Mouse (Mus musculus) neural tube, embryonic 13.5 days (tissue): ENCODE measurements at regions not wholly inside any gene's neighbourhood (a gene's known extent, or its start where the extent isn't known, plus 50 kb on each side); places are given as distances from the start of the nearest gene placed in this dataset.
A peak's percentile ranks its signal among the peaks of the same experiment; 100 is the strongest.

Experiments used
- ATAC-seq: fragments of 200-750 bp; cut with Nextera tagmentation; 2 replicates; pipeline ENCODE4 v1.8.0; 2017; ENCODE audit warnings: low read depth, mild to moderate bottlenecking, moderate TSS enrichment, moderate library complexity
- H3K27ac ChIP-seq: fragments of 300-500 bp; sonication (generic); replicated peaks from 2 replicates; pipeline ENCODE4 v1.5.1; 2015; ENCODE audit warnings: moderate library complexity, mild to moderate bottlenecking, inconsistent platforms
- H3K27me3 ChIP-seq: fragments of 300-500 bp; sonication (generic); 2 replicates; pipeline ENCODE4 v1.6.1; 2015; ENCODE audit warnings: mild to moderate bottlenecking, inconsistent platforms
- H3K36me3 ChIP-seq: fragments of 300-500 bp; sonication (generic); 2 replicates; pipeline ENCODE4 v1.6.1; 2015; ENCODE audit warnings: mild to moderate bottlenecking, inconsistent platforms
- H3K4me1 ChIP-seq: fragments of 300-500 bp; sonication (generic); replicated peaks from 2 replicates; pipeline ENCODE4 v1.6.1; 2015; ENCODE audit warnings: inconsistent platforms
- H3K4me2 ChIP-seq: fragments of 300-500 bp; sonication (generic); 2 replicates; pipeline ENCODE4 v1.6.1; 2015; ENCODE audit warnings: inconsistent platforms, mild to moderate bottlenecking, moderate library complexity
- H3K4me3 ChIP-seq: fragments of 300-500 bp; sonication (generic); 2 replicates; pipeline ENCODE4 v1.5.1; 2015; ENCODE audit warnings: mild to moderate bottlenecking, inconsistent platforms
- H3K9ac ChIP-seq: fragments of 300-500 bp; sonication (generic); 2 replicates; pipeline ENCODE4 v1.6.1; 2015; ENCODE audit warnings: moderate library complexity, mild to moderate bottlenecking, inconsistent platforms
- H3K9me3 ChIP-seq: fragments of 300-500 bp; sonication (generic); 2 replicates; pipeline ENCODE4 v1.6.1; 2016; ENCODE audit warnings: inconsistent platforms
- WGBS: fragments of 180-500 bp; shearing (Covaris S2); methylation state at CpG from one replicate; pipeline ENCODE4 v1.1.7; 2015; 5-methylcytosine and 5-hydroxymethylcytosine counted together

GRCm38 (mm10) chr8:56682564-56682963, 131.7 kb downstream of the Fbxo8 start:
- no peak overlapping the region for H3K9ac ChIP-seq
- H3K4me3 ChIP-seq = no peak overlapping the region
- H3K36me3 ChIP-seq = no peaks in the 10 kb centered on the region
- WGBS = 17% methylated on average over 3 of the region's 3 CpGs
- no peaks in the 10 kb centered on the region for H3K27me3 ChIP-seq
- H3K9me3 ChIP-seq = no peaks in the 10 kb centered on the region
- no peak overlapping the region for H3K27ac ChIP-seq
- no peak overlapping the region for H3K4me2 ChIP-seq
- no peaks in the 10 kb centered on the region for H3K4me1 ChIP-seq
- ATAC-seq = no peak

- Histone ChIP-seq H3K27me3 (no peaks in the 10 kb centered on the region), H3K9ac (no peak overlapping the region), H3K9me3 (no peaks in the 10 kb centered on the region)
These were observed 133.5 kb downstream of the Fbxo8 start for GRCm38 (mm10) chr8:56684352-56684751.

GRCm38 (mm10) chr8:56695436-56695835, 144.5 kb downstream of the Fbxo8 start:
- H3K27me3 ChIP-seq = no peaks in the 10 kb centered on the region
- H3K27ac ChIP-seq = no peak overlapping the region
- no peaks in the 10 kb centered on the region for H3K9me3 ChIP-seq
- no peak for ATAC-seq
- no peak overlapping the region for H3K4me2 ChIP-seq
- H3K36me3 ChIP-seq = no peaks in the 10 kb centered on the region
- H3K4me1 ChIP-seq = no peaks in the 10 kb centered on the region
- WGBS = 96% methylated on average over 1 of the region's 1 CpGs
- no peak overlapping the region for H3K4me3 ChIP-seq
- no peak overlapping the region for H3K9ac ChIP-seq

More at GRCm38 (mm10) chr8:56684352-56684751, 133.5 kb downstream of the Fbxo8 start:
- H3K4me1 ChIP-seq = no peaks in the 10 kb centered on the region
- H3K4me3 ChIP-seq = no peak overlapping the region
- H3K36me3 ChIP-seq = no peaks in the 10 kb centered on the region
- 85% methylated on average over 7 of the region's 7 CpGs for WGBS
- H3K4me2 ChIP-seq = no peak overlapping the region
- ATAC-seq = no peak
- no peak overlapping the region for H3K27ac ChIP-seq

GRCm38 (mm10) chr8:56700580-56701145, 149.8 kb downstream of the Fbxo8 start:
- Histone ChIP-seq H3K9me3 (no peaks in the 10 kb centered on the region), H3K36me3 (no peaks in the 10 kb centered on the region)
- 84% methylated on average over 2 of the region's 2 CpGs for WGBS

GRCm38 (mm10) chr8:56706377-56706776, 155.5 kb downstream of the Fbxo8 start:
- no peak overlapping the region for H3K4me3 ChIP-seq
- no peaks in the 10 kb centered on the region for H3K9me3 ChIP-seq
- H3K4me1 ChIP-seq = peaks cover 13% of the 10 kb centered on the region
- 51% methylated on average over 10 of the region's 10 CpGs for WGBS
- no peak for ATAC-seq
- no peak overlapping the region for H3K9ac ChIP-seq
- H3K4me2 ChIP-seq = peak overlapping the region; percentile 38
- no peak overlapping the region for H3K27ac ChIP-seq
- no peaks in the 10 kb centered on the region for H3K27me3 ChIP-seq
- H3K36me3 ChIP-seq = no peaks in the 10 kb centered on the region

More at GRCm38 (mm10) chr8:56700580-56701145, 149.8 kb downstream of the Fbxo8 start:
- no peaks in the 10 kb centered on the region for H3K27me3 ChIP-seq
- no peak for ATAC-seq
- H3K4me3 ChIP-seq = no peak overlapping the region
- H3K27ac ChIP-seq = no peak overlapping the region
- H3K9ac ChIP-seq = no peak overlapping the region
- no peaks in the 10 kb centered on the region for H3K4me1 ChIP-seq
- H3K4me2 ChIP-seq = no peak overlapping the region

- H3K4me3 ChIP-seq = no peak overlapping the region
- peak overlapping the region; percentile 38 for H3K4me2 ChIP-seq
- 28% methylated on average over 14 of the region's 14 CpGs for WGBS
- peak; percentile 59 for ATAC-seq
- 0 out of 2 replicates have a peak overlapping the region, but pooled peaks have one; percentile 18 for H3K9ac ChIP-seq
- H3K36me3 ChIP-seq = no peaks in the 10 kb centered on the region
- H3K4me1 ChIP-seq = peaks cover 13% of the 10 kb centered on the region
- 0 out of 2 replicates have a peak overlapping the region, but pooled peaks have one; percentile 5 for H3K27ac ChIP-seq
- H3K27me3 ChIP-seq = no peaks in the 10 kb centered on the region
- H3K9me3 ChIP-seq = no peaks in the 10 kb centered on the region
These were observed 156.2 kb downstream of the Fbxo8 start for GRCm38 (mm10) chr8:56706941-56707706.

- Histone ChIP-seq H3K9ac (no peak overlapping the region), H3K4me3 (no peak overlapping the region), H3K4me2 (no peak overlapping the region), H3K27me3 (no peaks in the 10 kb centered on the region), H3K4me1 (no peaks in the 10 kb centered on the region), H3K36me3 (no peaks in the 10 kb centered on the region), H3K9me3 (no peaks in the 10 kb centered on the region), H3K27ac (no peak overlapping the region)
- no peak for ATAC-seq
- 79% methylated on average over 1 of the region's 1 CpGs for WGBS
These were observed 169.1 kb downstream of the Fbxo8 start for GRCm38 (mm10) chr8:56720001-56720400.

GRCm38 (mm10) chr8:56722473-56723236, 171.8 kb downstream of the Fbxo8 start:
- Histone ChIP-seq H3K27me3 (no peaks in the 10 kb centered on the region), H3K36me3 (no peaks in the 10 kb centered on the region), H3K27ac (no peak overlapping the region), H3K9ac (no peak overlapping the region), H3K4me3 (no peak overlapping the region), H3K4me1 (no peaks in the 10 kb centered on the region), H3K9me3 (no peaks in the 10 kb centered on the region), H3K4me2 (no peak overlapping the region)
- WGBS = 75% methylated on average over 2 of the region's 2 CpGs
- ATAC-seq = no peak

GRCm38 (mm10) chr8:56724607-56725006, 173.7 kb downstream of the Fbxo8 start:
- Histone ChIP-seq H3K9me3 (no peaks in the 10 kb centered on the region), H3K4me2 (no peak overlapping the region), H3K36me3 (no peaks in the 10 kb centered on the region), H3K4me1 (no peaks in the 10 kb centered on the region), H3K9ac (no peak overlapping the region), H3K27me3 (no peaks in the 10 kb centered on the region), H3K27ac (no peak overlapping the region), H3K4me3 (no peak overlapping the region)
- ATAC-seq = no peak
- 82% methylated on average over 2 of the region's 2 CpGs for WGBS

GRCm38 (mm10) chr8:56733318-56733717, 182.4 kb downstream of the Fbxo8 start:
- Histone ChIP-seq H3K4me3 (no peak overlapping the region), H3K36me3 (no peaks in the 10 kb centered on the region), H3K4me2 (no peak overlapping the region), H3K9ac (no peak overlapping the region), H3K27ac (no peak overlapping the region), H3K27me3 (no peaks in the 10 kb centered on the region), H3K4me1 (no peaks in the 10 kb centered on the region), H3K9me3 (no peaks in the 10 kb centered on the region)
- ATAC-seq = no peak
- 61% methylated on average over 6 of the region's 6 CpGs for WGBS

GRCm38 (mm10) chr8:56735021-56735420, 184.1 kb downstream of the Fbxo8 start:
- no peaks in the 10 kb centered on the region for H3K36me3 ChIP-seq
- H3K4me3 ChIP-seq = no peak overlapping the region
- no peaks in the 10 kb centered on the region for H3K4me1 ChIP-seq
- H3K9me3 ChIP-seq = 0 out of 2 replicates have a peak, but pooled peaks cover 6% of the 10 kb centered on the region
- 78% methylated on average over 2 of the region's 2 CpGs for WGBS
- ATAC-seq = no peak
- no peak overlapping the region for H3K4me2 ChIP-seq
- H3K9ac ChIP-seq = no peak overlapping the region
- H3K27me3 ChIP-seq = no peaks in the 10 kb centered on the region
- H3K27ac ChIP-seq = no peak overlapping the region

GRCm38 (mm10) chr8:56767034-56767433, 216.1 kb downstream of the Fbxo8 start:
- no peak overlapping the region for H3K9ac ChIP-seq
- no peak overlapping the region for H3K4me2 ChIP-seq
- no peak overlapping the region for H3K4me3 ChIP-seq
- WGBS = 87% methylated on average over 5 of the region's 5 CpGs
- H3K27ac ChIP-seq = no peak overlapping the region
- ATAC-seq = no peak
- H3K36me3 ChIP-seq = no peaks in the 10 kb centered on the region
- no peaks in the 10 kb centered on the region for H3K9me3 ChIP-seq
- no peaks in the 10 kb centered on the region for H3K27me3 ChIP-seq
- H3K4me1 ChIP-seq = no peaks in the 10 kb centered on the region
